Mouse (Mus musculus): ENCODE results near the gene Gm8909. TPM values are rescaled to one million over a fixed set of nuclear protein-coding genes. Genes with fewer than 3 reads are reported as not detected.
"Not testable (repeated sequence)": the region's sequence is repeated elsewhere in the genome, so short reads cannot be mapped to it uniquely, and the experiment has no call there.

Gm8909 gene
- polyA plus RNA-seq, 1 experiment = 20.1 TPM

DNA sequence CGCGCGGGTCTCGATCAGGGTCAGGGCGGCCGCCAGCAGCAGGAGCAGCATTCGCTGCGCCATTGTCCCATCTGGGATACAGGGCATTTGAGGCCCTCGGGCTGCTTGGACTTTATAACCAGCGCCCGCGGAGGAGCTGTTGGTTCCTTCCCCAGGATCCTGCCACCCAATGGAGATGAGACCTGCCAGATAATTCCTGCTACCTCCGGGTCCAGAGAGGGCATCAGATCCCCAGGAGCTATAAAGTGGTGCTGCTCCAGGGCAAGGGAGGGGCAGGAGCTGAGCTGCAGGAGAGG, 22.5 kb downstream of the Gm8909 start:
- H3K27me3 ChIP-seq (ENCODE audit: control insufficient read depth, insufficient read depth, low read length); H3K27ac ChIP-seq (ENCODE audit: control insufficient read depth, insufficient read depth, low read length); DNase-seq; H3K36me3 ChIP-seq (ENCODE audit: control insufficient read depth, insufficient read depth, low read length): not testable (repeated sequence)
- H3K4me1 ChIP-seq (replicated peaks; ENCODE audit: control insufficient read depth, insufficient read depth, low read length) = peaks cover 22% of the 10 kb centered on the region
- peak overlapping the region; percentile 54 for H3K4me3 ChIP-seq (ENCODE audit: control insufficient read depth, insufficient read depth, low read length)
- 9% methylated on average over 13 of the region's 13 CpGs for WGBS

- H3K27me3 ChIP-seq (ENCODE audit: control insufficient read depth, insufficient read depth, low read length) = no peaks in the 10 kb centered on the region; the same call in 1 of the 2 replicates
- peaks cover 22% of the 10 kb centered on the region for H3K4me1 ChIP-seq (replicated peaks; ENCODE audit: control insufficient read depth, insufficient read depth, low read length)
- H3K36me3 ChIP-seq (ENCODE audit: control insufficient read depth, insufficient read depth, low read length) = no peaks in the 10 kb centered on the region
- H3K27ac ChIP-seq (ENCODE audit: control insufficient read depth, insufficient read depth, low read length) = no peak overlapping the region
- no peak for TF ChIP-seq CTCF (IDR thresholded peaks at IDR 0.05; ENCODE audit: borderline replicate concordance, control insufficient read depth, extremely low read depth, insufficient read depth, low read length, poor library complexity)
- TF ChIP-seq POLR2A (IDR thresholded peaks at IDR 0.05; ENCODE audit: control insufficient read depth, extremely low read depth, insufficient read depth, low read length, poor library complexity) = no peak
- DNase-seq = peak; percentile 53
- WGBS = 3% methylated on average over 78 of the region's 78 CpGs
- H3K4me3 ChIP-seq (ENCODE audit: control insufficient read depth, insufficient read depth, low read length) = peak overlapping the region; percentile 54
Observed at GRCm38 (mm10) chr17:36145111-36145860, 23.1 kb downstream of the Gm8909 start.

DNA sequence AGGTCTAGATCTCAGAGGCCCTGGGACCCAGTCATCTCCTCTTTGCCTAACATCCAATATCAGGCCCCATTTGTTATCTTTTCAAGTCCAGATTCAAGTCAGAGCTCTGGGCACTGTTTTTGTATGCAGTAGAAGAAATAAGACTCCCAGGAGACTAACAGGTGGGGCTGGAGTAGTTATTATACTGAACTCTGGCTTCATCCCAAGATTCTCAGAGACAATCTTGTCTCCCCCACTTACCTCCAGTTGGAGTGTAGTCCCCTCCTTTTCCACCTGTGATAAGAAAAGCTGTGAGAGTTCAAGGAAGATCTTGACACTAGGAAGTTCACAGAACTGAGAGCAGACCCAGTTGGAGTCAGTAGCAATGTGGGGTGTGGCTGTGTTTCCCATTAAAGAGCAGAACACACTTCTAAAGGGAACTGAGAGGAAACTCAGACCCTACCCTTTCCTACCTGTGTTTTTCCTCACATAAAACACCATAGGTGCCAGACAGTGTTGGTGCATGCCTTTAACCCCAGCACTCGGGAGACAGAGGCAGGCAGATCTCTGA, 32.0 kb downstream of the Gm8909 start:
- H3K4me1 ChIP-seq (replicated peaks; ENCODE audit: control insufficient read depth, insufficient read depth, low read length) = peaks cover 40% of the 10 kb centered on the region
- H3K27me3 ChIP-seq (ENCODE audit: control insufficient read depth, insufficient read depth, low read length); H3K27ac ChIP-seq (ENCODE audit: control insufficient read depth, insufficient read depth, low read length); H3K36me3 ChIP-seq (ENCODE audit: control insufficient read depth, insufficient read depth, low read length); H3K4me3 ChIP-seq (ENCODE audit: control insufficient read depth, insufficient read depth, low read length): not testable (repeated sequence)
- peak; percentile 1 for DNase-seq
- WGBS = 89% methylated on average over 1 of the region's 1 CpGs

DNA sequence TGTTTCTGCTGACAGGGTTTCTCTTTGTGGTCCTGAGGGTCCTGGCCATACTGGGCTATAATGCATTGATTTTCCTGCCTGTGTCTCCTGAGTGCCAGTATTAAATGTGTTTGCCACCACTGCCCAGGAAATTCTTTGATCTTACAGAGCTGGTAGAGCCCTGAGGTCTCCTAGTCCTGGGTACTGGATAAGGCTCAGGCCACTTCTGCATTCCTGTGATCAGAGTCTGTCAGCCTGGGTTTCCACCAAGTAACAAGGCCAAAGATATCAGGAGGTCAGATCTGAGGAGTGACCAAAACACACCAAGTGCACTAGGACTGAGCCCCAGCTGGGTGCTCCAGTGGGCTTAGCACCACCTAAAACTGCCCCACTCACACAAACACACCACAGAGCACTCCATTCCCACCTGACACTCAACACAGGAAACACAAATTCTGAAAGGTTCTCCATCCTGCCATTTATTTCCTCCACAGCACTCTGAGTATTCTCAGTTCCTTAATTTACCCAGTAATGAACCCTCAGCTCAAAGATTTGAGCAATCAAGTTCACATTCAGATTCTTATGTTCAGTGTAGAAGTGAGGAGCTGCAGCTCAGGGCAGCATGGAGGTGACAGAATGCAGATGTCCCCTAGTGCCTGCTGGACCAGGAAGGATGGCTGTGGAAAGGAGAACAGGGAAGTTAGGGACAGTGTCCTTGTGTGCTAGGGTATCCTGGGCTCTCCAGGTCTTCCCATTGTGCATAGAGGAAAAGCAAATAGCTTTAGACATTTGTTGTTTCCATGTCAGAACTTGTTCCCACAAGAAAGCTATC, 32.7 kb downstream of the Gm8909 start:
- H3K27me3 ChIP-seq (ENCODE audit: control insufficient read depth, insufficient read depth, low read length); H3K27ac ChIP-seq (ENCODE audit: control insufficient read depth, insufficient read depth, low read length); H3K4me3 ChIP-seq (ENCODE audit: control insufficient read depth, insufficient read depth, low read length); H3K36me3 ChIP-seq (ENCODE audit: control insufficient read depth, insufficient read depth, low read length): not testable (repeated sequence)
- H3K4me1 ChIP-seq (replicated peaks; ENCODE audit: control insufficient read depth, insufficient read depth, low read length) = peaks cover 48% of the 10 kb centered on the region
- DNase-seq = peak; percentile 1

DNA sequence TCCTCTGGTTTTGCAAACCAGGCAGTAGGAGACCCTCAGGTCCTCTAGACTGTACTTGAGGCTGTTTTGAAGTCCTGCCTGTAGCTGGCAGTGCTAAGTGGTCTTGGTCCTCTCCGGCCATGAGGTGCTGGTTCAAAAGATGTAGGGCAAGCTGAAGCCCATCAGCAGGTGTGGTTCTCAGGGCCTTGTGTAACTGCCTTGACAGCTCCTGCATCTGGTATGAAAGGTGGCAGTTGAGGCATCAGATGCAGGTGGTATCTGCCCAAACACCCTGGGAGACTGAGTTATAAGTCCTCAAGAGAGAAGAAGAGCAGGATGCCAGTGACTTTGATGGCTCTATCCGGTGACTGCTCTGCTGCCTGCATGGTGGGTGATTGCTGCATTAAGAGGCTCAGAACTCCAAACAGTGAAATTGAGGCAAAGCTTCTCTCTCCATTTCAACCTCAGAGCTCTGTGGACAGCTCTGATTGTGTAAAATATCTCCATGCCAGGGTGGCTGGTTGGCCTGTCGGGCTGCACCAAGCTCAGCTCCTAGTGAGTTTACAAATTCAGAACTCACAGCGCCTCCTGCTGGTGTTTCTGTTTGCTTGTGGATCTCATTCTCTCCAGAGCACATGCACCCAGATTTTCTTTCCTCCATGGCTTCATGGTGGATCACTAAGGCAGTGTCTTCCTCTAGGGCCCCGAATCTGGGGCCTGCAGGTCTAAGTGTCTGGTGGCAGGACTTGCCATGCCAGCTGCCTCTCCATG, 36.6 kb downstream of the Gm8909 start:
- Histone ChIP-seq H3K4me3 (ENCODE audit: control insufficient read depth, insufficient read depth, low read length) (no peak overlapping the region), H3K27me3 (ENCODE audit: control insufficient read depth, insufficient read depth, low read length) (no peaks in the 10 kb centered on the region), H3K27ac (ENCODE audit: control insufficient read depth, insufficient read depth, low read length) (peak overlapping the region; percentile 83), H3K36me3 (ENCODE audit: control insufficient read depth, insufficient read depth, low read length) (no peaks in the 10 kb centered on the region), H3K4me1 (replicated peaks; ENCODE audit: control insufficient read depth, insufficient read depth, low read length) (peaks cover 55% of the 10 kb centered on the region)
- TF ChIP-seq CTCF (IDR thresholded peaks at IDR 0.05; ENCODE audit: borderline replicate concordance, control insufficient read depth, extremely low read depth, insufficient read depth, low read length, poor library complexity) (peak; percentile 65; the same call in 1 of the 2 replicates), POLR2A (IDR thresholded peaks at IDR 0.05; ENCODE audit: control insufficient read depth, extremely low read depth, insufficient read depth, low read length, poor library complexity) (no peak)
- 53% methylated on average over 5 of the region's 5 CpGs for WGBS
- DNase-seq = peak; percentile 57

DNA sequence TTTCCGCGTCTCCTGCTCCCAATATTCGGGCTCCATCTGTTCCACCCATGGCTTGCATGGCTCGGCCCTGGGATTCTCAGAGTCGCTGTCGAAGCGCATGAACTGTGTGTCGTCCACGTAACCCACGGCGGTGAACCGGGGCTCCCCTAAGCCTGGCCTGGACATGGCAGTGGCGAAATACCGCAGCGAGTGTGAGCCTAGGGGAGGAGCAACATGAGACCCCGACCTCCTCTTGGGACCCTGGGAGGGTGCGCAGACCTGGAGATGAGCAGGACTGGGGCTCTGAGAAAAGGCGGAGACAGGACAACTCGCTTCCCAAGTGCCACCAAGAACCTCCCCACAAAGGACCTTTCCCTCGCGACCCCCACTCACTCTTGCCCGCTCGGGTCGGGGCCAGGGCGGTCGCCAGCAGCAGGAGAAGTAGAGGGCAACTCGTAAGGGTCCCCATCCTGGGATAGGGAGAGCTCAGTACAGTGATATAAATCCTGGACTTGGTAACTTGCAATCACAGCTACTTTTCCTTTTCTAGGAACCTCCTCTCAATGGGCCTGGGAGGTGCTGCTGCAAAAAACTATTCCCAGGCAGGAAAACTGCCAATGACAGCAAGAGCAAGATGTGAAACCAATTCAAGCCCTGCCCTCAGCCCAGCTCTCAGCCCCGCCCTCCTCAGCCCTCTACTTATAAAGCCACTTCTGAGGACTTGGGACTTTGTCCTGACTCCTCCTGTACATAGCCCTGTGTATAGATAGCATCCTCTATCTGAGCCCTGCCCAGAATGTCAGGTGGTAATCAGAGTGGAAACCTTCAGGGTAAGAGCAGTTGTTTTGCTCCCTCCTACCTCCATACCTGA, 39.1 kb downstream of the Gm8909 start, which contains the start of gene Gm7030:
Gene Gm7030, minus strand, starts transcription at position 458 of the 850 bp plus-strand sequence.
- not testable (repeated sequence) for H3K4me3 ChIP-seq (ENCODE audit: control insufficient read depth, insufficient read depth, low read length); H3K27ac ChIP-seq (ENCODE audit: control insufficient read depth, insufficient read depth, low read length); H3K36me3 ChIP-seq (ENCODE audit: control insufficient read depth, insufficient read depth, low read length); DNase-seq; H3K27me3 ChIP-seq (ENCODE audit: control insufficient read depth, insufficient read depth, low read length)
- WGBS = 91% methylated on average over 28 of the region's 28 CpGs
- peaks cover 42% of the 10 kb centered on the region for H3K4me1 ChIP-seq (replicated peaks; ENCODE audit: control insufficient read depth, insufficient read depth, low read length)

DNA sequence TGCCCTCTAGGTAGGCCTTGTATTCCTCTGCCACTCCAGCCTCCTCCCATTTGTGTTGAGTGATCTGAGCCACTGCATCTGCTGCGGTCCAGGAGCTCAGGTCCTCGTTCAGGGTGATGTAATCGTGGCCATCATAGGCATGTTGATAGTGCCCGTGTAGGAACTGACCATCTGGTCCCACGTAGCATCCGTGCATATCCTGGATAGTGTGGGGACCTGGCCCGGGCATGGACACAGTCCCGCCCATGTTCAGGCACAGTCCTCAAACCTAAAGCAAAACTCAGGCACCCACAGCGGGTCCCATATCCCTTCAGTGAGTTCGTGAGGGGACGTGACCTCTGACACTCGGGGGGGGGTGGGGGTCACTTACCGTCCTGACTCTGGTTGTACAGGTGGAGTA, 39.8 kb downstream of the Gm8909 start:
- DNase-seq; H3K4me3 ChIP-seq (ENCODE audit: control insufficient read depth, insufficient read depth, low read length): not testable (repeated sequence)
- WGBS = 96% methylated on average over 11 of the region's 13 CpGs

GRCm38 (mm10) chr17:36124111-36124510, 44.2 kb downstream of the Gm8909 start:
- not testable (repeated sequence) for H3K4me3 ChIP-seq (ENCODE audit: control insufficient read depth, insufficient read depth, low read length); H3K27me3 ChIP-seq (ENCODE audit: control insufficient read depth, insufficient read depth, low read length); DNase-seq; H3K27ac ChIP-seq (ENCODE audit: control insufficient read depth, insufficient read depth, low read length); H3K36me3 ChIP-seq (ENCODE audit: control insufficient read depth, insufficient read depth, low read length)
- WGBS = 90% methylated on average over 3 of the region's 3 CpGs
- peaks cover 31% of the 10 kb centered on the region for H3K4me1 ChIP-seq (replicated peaks; ENCODE audit: control insufficient read depth, insufficient read depth, low read length)

More for the DNA sequence above, 39.8 kb downstream of the Gm8909 start:
- not testable (repeated sequence) for H3K27me3 ChIP-seq (ENCODE audit: control insufficient read depth, insufficient read depth, low read length); H3K27ac ChIP-seq (ENCODE audit: control insufficient read depth, insufficient read depth, low read length); H3K36me3 ChIP-seq (ENCODE audit: control insufficient read depth, insufficient read depth, low read length)
- H3K4me1 ChIP-seq (replicated peaks; ENCODE audit: control insufficient read depth, insufficient read depth, low read length) = peaks cover 38% of the 10 kb centered on the region
